Mouse (Mus musculus) embryonic fibroblast, embryonic 13.5 days (primary cell): ENCODE measurements around the gene Cep162.

Experiments
- CTCF ChIP-seq: IDR thresholded peaks from 2 replicates; pipeline ENCODE4 v1.5.1; 2011; ENCODE audit warnings: mild to moderate bottlenecking, control low read depth, low read length, moderate library complexity, borderline replicate concordance; ENCODE audit not compliant: insufficient read depth
- POLR2A ChIP-seq: IDR thresholded peaks from 2 replicates; pipeline ENCODE4 v1.6.1; 2011; ENCODE audit warnings: low read depth, mild to moderate bottlenecking, control low read depth, low read length, moderate library complexity

DNA sequence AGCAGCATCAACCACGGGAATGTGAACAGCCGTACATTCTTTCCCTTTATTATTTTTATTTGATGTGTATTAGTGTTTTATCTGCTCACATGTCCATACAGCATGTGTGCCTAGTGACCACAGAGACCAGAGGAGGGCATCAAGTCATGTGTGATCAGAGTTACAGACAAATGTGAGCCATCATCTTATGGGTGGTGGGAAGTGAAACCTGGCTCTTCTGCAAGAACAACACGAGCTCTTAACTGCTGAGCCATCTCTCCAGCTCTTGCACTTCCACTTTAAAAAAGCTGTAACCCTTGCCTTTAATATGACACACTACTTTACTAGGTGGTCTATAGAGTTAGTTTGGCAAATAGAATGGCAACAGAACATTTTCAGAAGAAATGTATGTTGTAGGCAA, 83.8 kb downstream of the Cep162 start:
- TF ChIP-seq CTCF (no peak), POLR2A (no peak)
